Mouse (Mus musculus): ENCODE data around the gene Gm14226. TPM values are rescaled to one million over a fixed set of nuclear protein-coding genes. Genes with fewer than 3 reads are reported as not detected.

The Gm14226 gene
- polyA plus RNA-seq, 1 experiment from 2014 or later, result 5.7 TPM

- WGBS, result 54% methylated on average over 4 of the region's 4 CpGs
Measured at GRCm38 (mm10) chr2:155039956-155040355, 21.9 kb downstream of the Gm14226 start.

DNA sequence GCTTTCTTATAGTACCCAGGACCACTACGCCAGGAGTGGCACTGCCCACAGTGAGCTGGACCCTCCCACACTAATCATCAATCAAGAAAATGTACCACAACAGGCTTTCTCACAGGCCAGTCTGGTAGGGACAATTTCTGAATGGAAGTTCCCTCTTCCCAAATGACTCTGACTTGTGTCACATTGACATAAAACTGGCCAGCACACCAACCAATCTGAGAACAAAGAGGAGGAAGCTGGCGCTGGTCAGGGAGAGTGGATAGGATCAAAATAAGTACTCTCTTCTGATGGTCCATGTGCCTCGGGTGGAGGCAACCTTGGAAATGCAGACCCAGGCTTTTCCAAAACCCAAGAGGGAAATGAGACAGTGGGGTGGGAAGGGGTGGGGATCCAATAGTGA, 26.5 kb downstream of the Gm14226 start:
- no peak for DNase-seq (ENCODE audit: low spot score)
- Histone ChIP-seq H3K4me2 (ENCODE audit: low read length) (no peak overlapping the region), H3K27me3 (replicated peaks; ENCODE audit: control insufficient read depth, insufficient read depth, low read length) (no peaks in the 10 kb centered on the region), H3K9ac (ENCODE audit: low read length) (no peak overlapping the region), H3K36me3 (ENCODE audit: control insufficient read depth, insufficient read depth, low read length) (no peaks in the 10 kb centered on the region), H3K9me3 (ENCODE audit: control insufficient read depth, low read length) (no peaks in the 10 kb centered on the region), H3K4me1 (replicated peaks; ENCODE audit: control insufficient read depth, insufficient read depth, low read length) (no peaks in the 10 kb centered on the region), H3K4me3 (ENCODE audit: low read depth, low read length) (no peak overlapping the region), H3K27ac (ENCODE audit: low read depth) (no peak overlapping the region)
- WGBS, result 68% methylated on average over 3 of the region's 3 CpGs
- ATAC-seq (replicated peaks; ENCODE audit: low FRiP score, low TSS enrichment, low read depth), result no peak

More at GRCm38 (mm10) chr2:155039956-155040355, 21.9 kb downstream of the Gm14226 start:
- Histone ChIP-seq H3K27ac (ENCODE audit: low read depth) (no peak overlapping the region), H3K9ac (ENCODE audit: low read length) (no peak overlapping the region), H3K4me2 (ENCODE audit: low read length) (no peak overlapping the region), H3K36me3 (ENCODE audit: control insufficient read depth, insufficient read depth, low read length) (no peaks in the 10 kb centered on the region), H3K9me3 (ENCODE audit: control insufficient read depth, low read length) (no peaks in the 10 kb centered on the region), H3K27me3 (replicated peaks; ENCODE audit: control insufficient read depth, insufficient read depth, low read length) (no peaks in the 10 kb centered on the region), H3K4me3 (ENCODE audit: low read depth, low read length) (no peak overlapping the region), H3K4me1 (replicated peaks; ENCODE audit: control insufficient read depth, insufficient read depth, low read length) (no peaks in the 10 kb centered on the region)
- ATAC-seq (replicated peaks; ENCODE audit: low FRiP score, low TSS enrichment, low read depth) (no peak), DNase-seq (ENCODE audit: low spot score) (no peak)

- Histone ChIP-seq H3K36me3 (ENCODE audit: control insufficient read depth, insufficient read depth, low read length) (no peaks in the 10 kb centered on the region), H3K27me3 (replicated peaks; ENCODE audit: control insufficient read depth, insufficient read depth, low read length) (no peaks in the 10 kb centered on the region), H3K4me3 (ENCODE audit: low read depth, low read length) (no peak overlapping the region), H3K27ac (ENCODE audit: low read depth) (no peak overlapping the region), H3K9ac (ENCODE audit: low read length) (no peak overlapping the region), H3K9me3 (ENCODE audit: control insufficient read depth, low read length) (no peaks in the 10 kb centered on the region), H3K4me2 (ENCODE audit: low read length) (no peak overlapping the region), H3K4me1 (replicated peaks; ENCODE audit: control insufficient read depth, insufficient read depth, low read length) (0 out of 2 replicates have a peak, but pooled peaks cover 2% of the 10 kb centered on the region)
- 74% methylated on average over 3 of the region's 3 CpGs for WGBS
- no peak for DNase-seq (ENCODE audit: low spot score)
- no peak for ATAC-seq (replicated peaks; ENCODE audit: low FRiP score, low TSS enrichment, low read depth)
Measured at GRCm38 (mm10) chr2:155045075-155045474, 27.0 kb downstream of the Gm14226 start.

GRCm38 (mm10) chr2:155046803-155047202, 28.7 kb downstream of the Gm14226 start:
- no peaks in the 10 kb centered on the region for H3K9me3 ChIP-seq (ENCODE audit: control insufficient read depth, low read length)
- WGBS, result 96% methylated on average over 2 of the region's 2 CpGs

DNA sequence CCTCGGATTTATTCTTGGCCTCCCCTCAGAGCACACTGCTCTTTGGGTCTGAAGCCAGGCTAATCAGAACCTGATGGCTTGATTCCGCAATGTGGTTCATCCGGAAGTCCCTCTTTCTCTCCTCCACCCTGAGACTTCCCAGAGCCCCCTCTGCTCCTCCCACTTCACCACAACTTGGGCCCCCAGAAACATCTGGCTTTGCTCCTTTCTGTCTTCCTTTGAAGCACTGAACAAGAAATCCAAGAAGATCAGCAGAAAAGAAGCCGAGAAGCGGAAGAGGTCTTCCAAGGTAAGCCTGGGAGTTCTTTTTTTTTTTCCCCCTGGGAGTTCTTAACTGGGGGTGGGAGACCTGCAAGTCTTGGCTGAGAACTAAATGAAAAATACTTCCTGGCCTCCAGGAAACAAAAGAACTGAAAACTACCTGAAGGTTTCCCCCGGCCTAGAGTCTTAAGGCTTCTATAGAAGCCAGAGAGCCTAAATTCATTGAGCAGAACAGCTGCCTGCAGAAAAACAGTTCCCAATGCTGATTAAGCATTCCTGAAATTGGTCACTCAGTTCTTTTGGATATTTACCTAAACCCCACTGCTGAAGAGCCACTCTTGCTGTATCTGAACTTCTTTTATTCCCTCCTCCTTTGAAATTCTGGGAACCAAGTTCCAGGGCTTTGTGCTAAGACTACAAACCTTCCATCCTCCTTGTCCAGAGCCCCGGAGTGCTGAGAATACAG, 29.5 kb downstream of the Gm14226 start:
- Histone ChIP-seq H3K4me3 (ENCODE audit: low read depth, low read length) (no peak overlapping the region), H3K9me3 (ENCODE audit: control insufficient read depth, low read length) (no peaks in the 10 kb centered on the region), H3K27me3 (replicated peaks; ENCODE audit: control insufficient read depth, insufficient read depth, low read length) (no peaks in the 10 kb centered on the region), H3K27ac (ENCODE audit: low read depth) (peak overlapping the region; percentile 20; the same call in 1 of the 2 replicates), H3K36me3 (ENCODE audit: control insufficient read depth, insufficient read depth, low read length) (no peaks in the 10 kb centered on the region), H3K4me1 (replicated peaks; ENCODE audit: control insufficient read depth, insufficient read depth, low read length) (peaks cover 16% of the 10 kb centered on the region; the same call in 1 of the 2 replicates), H3K4me2 (ENCODE audit: low read length) (peak overlapping the region; percentile 11; the same call in 1 of the 2 replicates), H3K9ac (ENCODE audit: low read length) (no peak overlapping the region)
- DNase-seq (ENCODE audit: low spot score), result no peak
- WGBS, result 49% methylated on average over 7 of the region's 7 CpGs
- ATAC-seq (replicated peaks; ENCODE audit: low FRiP score, low TSS enrichment, low read depth), result no peak

More at GRCm38 (mm10) chr2:155046803-155047202, 28.7 kb downstream of the Gm14226 start:
- no peak overlapping the region for H3K9ac ChIP-seq (ENCODE audit: low read length)
- no peak for ATAC-seq (replicated peaks; ENCODE audit: low FRiP score, low TSS enrichment, low read depth)
- H3K27me3 ChIP-seq (replicated peaks; ENCODE audit: control insufficient read depth, insufficient read depth, low read length), result no peaks in the 10 kb centered on the region
- no peaks in the 10 kb centered on the region for H3K36me3 ChIP-seq (ENCODE audit: control insufficient read depth, insufficient read depth, low read length)
- DNase-seq (ENCODE audit: low spot score), result no peak
- no peak overlapping the region for H3K4me3 ChIP-seq (ENCODE audit: low read depth, low read length)
- H3K27ac ChIP-seq (ENCODE audit: low read depth), result no peak overlapping the region
- H3K4me1 ChIP-seq (replicated peaks; ENCODE audit: control insufficient read depth, insufficient read depth, low read length), result peaks cover 13% of the 10 kb centered on the region; the same call in 1 of the 2 replicates
- no peak overlapping the region for H3K4me2 ChIP-seq (ENCODE audit: low read length)

GRCm38 (mm10) chr2:155050108-155050503, 32.0 kb downstream of the Gm14226 start:
- Histone ChIP-seq H3K9me3 (ENCODE audit: control insufficient read depth, low read length) (no peaks in the 10 kb centered on the region), H3K4me1 (replicated peaks; ENCODE audit: control insufficient read depth, insufficient read depth, low read length) (peaks cover 16% of the 10 kb centered on the region; the same call in 1 of the 2 replicates), H3K36me3 (ENCODE audit: control insufficient read depth, insufficient read depth, low read length) (no peaks in the 10 kb centered on the region), H3K9ac (ENCODE audit: low read length) (peak overlapping the region; percentile 51), H3K27ac (ENCODE audit: low read depth) (peak overlapping the region; percentile 81), H3K4me3 (ENCODE audit: low read depth, low read length) (peak overlapping the region; percentile 36), H3K27me3 (replicated peaks; ENCODE audit: control insufficient read depth, insufficient read depth, low read length) (no peaks in the 10 kb centered on the region), H3K4me2 (ENCODE audit: low read length) (peak overlapping the region; percentile 70)
- 20% methylated on average over 5 of the region's 5 CpGs for WGBS
- ATAC-seq (replicated peaks; ENCODE audit: low FRiP score, low TSS enrichment, low read depth) (peak; percentile 12; the same call in 1 of the 2 replicates), DNase-seq (ENCODE audit: low spot score) (no peak)

GRCm38 (mm10) chr2:155050504-155051236, 32.6 kb downstream of the Gm14226 start:
- Histone ChIP-seq H3K27ac (ENCODE audit: low read depth) (peak overlapping the region; percentile 81), H3K4me3 (ENCODE audit: low read depth, low read length) (peak overlapping the region; percentile 36), H3K9me3 (ENCODE audit: control insufficient read depth, low read length) (no peaks in the 10 kb centered on the region), H3K4me1 (replicated peaks; ENCODE audit: control insufficient read depth, insufficient read depth, low read length) (peaks cover 16% of the 10 kb centered on the region; the same call in 1 of the 2 replicates), H3K27me3 (replicated peaks; ENCODE audit: control insufficient read depth, insufficient read depth, low read length) (no peaks in the 10 kb centered on the region), H3K36me3 (ENCODE audit: control insufficient read depth, insufficient read depth, low read length) (no peaks in the 10 kb centered on the region), H3K4me2 (ENCODE audit: low read length) (peak overlapping the region; percentile 70), H3K9ac (ENCODE audit: low read length) (peak overlapping the region; percentile 51)
- peak; percentile 99 for DNase-seq (ENCODE audit: low spot score)
- peak; percentile 91 for ATAC-seq (replicated peaks; ENCODE audit: low FRiP score, low TSS enrichment, low read depth)
- WGBS, result under 1% methylated on average over 44 of the region's 45 CpGs

- Histone ChIP-seq H3K4me1 (replicated peaks; ENCODE audit: control insufficient read depth, insufficient read depth, low read length) (peaks cover 16% of the 10 kb centered on the region; the same call in 1 of the 2 replicates), H3K27ac (ENCODE audit: low read depth) (peak overlapping the region; percentile 81), H3K9me3 (ENCODE audit: control insufficient read depth, low read length) (no peaks in the 10 kb centered on the region), H3K27me3 (replicated peaks; ENCODE audit: control insufficient read depth, insufficient read depth, low read length) (no peaks in the 10 kb centered on the region), H3K36me3 (ENCODE audit: control insufficient read depth, insufficient read depth, low read length) (no peaks in the 10 kb centered on the region), H3K4me3 (ENCODE audit: low read depth, low read length) (peak overlapping the region; percentile 36), H3K9ac (ENCODE audit: low read length) (peak overlapping the region; percentile 39), H3K4me2 (ENCODE audit: low read length) (peak overlapping the region; percentile 70)
- 17% methylated on average over 9 of the region's 9 CpGs for WGBS
- ATAC-seq (replicated peaks; ENCODE audit: low FRiP score, low TSS enrichment, low read depth) (no peak), DNase-seq (ENCODE audit: low spot score) (peak; percentile 69)
Measured at GRCm38 (mm10) chr2:155051622-155052351, 33.7 kb downstream of the Gm14226 start.
